Mouse (Mus musculus) kidney, adult 2 months (tissue): ENCODE results near the gene Kri1.

ENCODE experiments used
- CTCF ChIP-seq: fragments of 200-500 bp; conservative IDR thresholded peaks from 2 replicates; pipeline ENCODE4 v1.5.1; 2011; ENCODE audit warnings: low read depth, mild to moderate bottlenecking, control low read depth, low read length, moderate library complexity, mixed read lengths; ENCODE audit not compliant: insufficient read depth, insufficient read length
- POLR2A ChIP-seq: fragments of 200-500 bp; IDR thresholded peaks from one replicate; pipeline ENCODE4 v1.6.1; 2011; ENCODE audit warnings: low read depth, low read length, control low read depth

DNA sequence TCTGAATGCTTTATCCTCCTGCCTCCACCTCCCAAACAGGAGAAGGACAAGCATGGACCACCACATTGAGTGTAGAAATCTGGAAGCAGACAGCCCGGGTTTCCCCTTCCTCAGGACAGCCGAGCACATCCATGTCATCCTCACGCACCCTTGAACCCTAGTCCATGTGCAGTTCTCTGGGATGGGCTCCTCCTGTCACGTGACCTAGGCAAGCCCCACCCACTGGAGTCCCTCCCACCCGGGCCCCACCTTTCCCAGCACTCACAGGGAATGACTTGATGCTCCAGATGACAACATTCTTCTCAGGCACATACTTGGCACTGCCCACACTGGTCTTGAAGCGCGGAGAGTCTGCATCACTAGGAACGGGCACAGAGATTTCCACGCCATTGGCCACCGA lies 11.2 kb upstream of the Kri1 start:
- TF ChIP-seq CTCF (no peak), POLR2A (no peak)
